Mouse (Mus musculus) macrophage (primary cell): ENCODE results near the gene Aox2. TPM values are rescaled to one million over a fixed set of nuclear protein-coding genes. Genes with fewer than 3 reads are reported as not detected.

Source experiments
- H3K27ac ChIP-seq: fragments of 350-480 bp; formaldehyde crosslinking; 2 replicates; pipeline ENCODE4 v1.9.0; 2021
- H3K36me3 ChIP-seq: fragments of 350-480 bp; formaldehyde crosslinking; 2 replicates; pipeline ENCODE4 v1.9.0; 2021; ENCODE audit errors: inconsistent target
- H3K4me3 ChIP-seq: fragments of 350-480 bp; formaldehyde crosslinking; 2 replicates; pipeline ENCODE4 v1.9.0; 2021; ENCODE audit errors: inconsistent target
- H3K79me2 ChIP-seq: fragments of 350-480 bp; formaldehyde crosslinking; 2 replicates; pipeline ENCODE4 v1.9.0; 2021; ENCODE audit errors: inconsistent target
- WGBS: methylation state at CpG from one replicate; pipeline ENCODE4 v1.1.7; 2026; ENCODE audit warnings: inconsistent platforms; ENCODE audit not compliant: missing documents; 5-methylcytosine and 5-hydroxymethylcytosine counted together
- polyA plus RNA-seq: library from polyadenylated mRNA; stranded (reverse); fragments of 250-400 nt; gene quantifications from 3 replicates; pipeline ENCODE4 v1.2.4, GENCODE M21; 2018; ENCODE audit warnings: inconsistent platforms

The Aox2 gene
- polyA plus RNA-seq, 1 experiment from 2014 or later, result 0.01 TPM

- 54% methylated on average over 2 of the region's 2 CpGs for WGBS
Observed at GRCm38 (mm10) chr1:58416048-58416447, 137.9 kb downstream of the Aox2 start.

GRCm38 (mm10) chr1:58420032-58420431 is 141.9 kb downstream of the Aox2 start:
- H3K36me3 ChIP-seq, result peaks cover 49% of the 10 kb centered on the region
- 83% methylated on average over 10 of the region's 10 CpGs for WGBS
- no peak overlapping the region for H3K4me3 ChIP-seq
- H3K79me2 ChIP-seq, result peaks cover 91% of the 10 kb centered on the region
- H3K27ac ChIP-seq, result no peak overlapping the region

More at GRCm38 (mm10) chr1:58416048-58416447, 137.9 kb downstream of the Aox2 start:
- no peak overlapping the region for H3K27ac ChIP-seq
- no peak overlapping the region for H3K4me3 ChIP-seq
- peaks cover 76% of the 10 kb centered on the region for H3K79me2 ChIP-seq
- peaks cover 83% of the 10 kb centered on the region for H3K36me3 ChIP-seq

GRCm38 (mm10) chr1:58420961-58421360 is 142.8 kb downstream of the Aox2 start:
- WGBS, result 44% methylated on average over 7 of the region's 7 CpGs
- H3K4me3 ChIP-seq, result no peak overlapping the region
- peaks cover 40% of the 10 kb centered on the region for H3K36me3 ChIP-seq
- peaks cover 82% of the 10 kb centered on the region for H3K79me2 ChIP-seq
- H3K27ac ChIP-seq, result no peak overlapping the region

- H3K27ac ChIP-seq, result peak overlapping the region; percentile 77
- WGBS, result 0% methylated on average over 13 of the region's 13 CpGs
Observed at GRCm38 (mm10) chr1:58422879-58423278, 144.8 kb downstream of the Aox2 start.

GRCm38 (mm10) chr1:58423371-58424248 is 145.5 kb downstream of the Aox2 start, which contains the start of gene Clk1:
Gene Clk1, minus strand, starts transcription at chr1:58424066.
- WGBS, result 0% methylated on average over 79 of the region's 79 CpGs
- Histone ChIP-seq H3K4me3 (peak within 1 kb of the TSS; percentile 96), H3K79me2 (peaks cover 56% of the 10 kb centered on the region), H3K27ac (peak within 1 kb of the TSS; percentile 77), H3K36me3 (peaks cover 30% of the 10 kb centered on the region)

More at GRCm38 (mm10) chr1:58422879-58423278, 144.8 kb downstream of the Aox2 start:
- H3K4me3 ChIP-seq, result peak overlapping the region; percentile 96
- H3K79me2 ChIP-seq, result peaks cover 63% of the 10 kb centered on the region
- H3K36me3 ChIP-seq, result peaks cover 37% of the 10 kb centered on the region

- Histone ChIP-seq H3K4me3 (no peak overlapping the region), H3K79me2 (peaks cover 46% of the 10 kb centered on the region), H3K27ac (no peak overlapping the region), H3K36me3 (peaks cover 20% of the 10 kb centered on the region)
- 86% methylated on average over 3 of the region's 3 CpGs for WGBS
Observed at GRCm38 (mm10) chr1:58424551-58424950, 146.4 kb downstream of the Aox2 start.

Other genes starting within 250 kb of the Aox2 start
- gene Aox1, start 248.4 kb upstream of the Aox2 start, polyA plus RNA-seq, result 0.04 to 0.10 TPM (median 0.09 TPM) in 3 replicates
- not detected in 3 replicates for gene Aox3, start 165.2 kb upstream of the Aox2 start, polyA plus RNA-seq
- gene Aox4, start 67.9 kb upstream of the Aox2 start, polyA plus RNA-seq, result not detected in 3 replicates
- gene Bzw1, start 114.6 kb downstream of the Aox2 start, polyA plus RNA-seq, result 103 to 172 TPM (median 110 TPM) in 3 replicates
- gene Clk1, start 145.7 kb downstream of the Aox2 start, polyA plus RNA-seq, result 48.7 to 99.4 TPM (median 98.6 TPM) in 3 replicates
- gene Nif3l1, start 166.8 kb downstream of the Aox2 start, polyA plus RNA-seq, result 9.8 to 16.5 TPM (median 10.5 TPM) in 3 replicates
- 25.5 to 49.0 TPM (median 45.3 TPM) in 3 replicates for gene Ppil3, start 167.2 kb downstream of the Aox2 start, polyA plus RNA-seq
- 16.3 to 31.3 TPM (median 19.8 TPM) in 3 replicates for gene Orc2, start 226.8 kb downstream of the Aox2 start, polyA plus RNA-seq